Mouse (Mus musculus) adrenal gland, postnatal 36 days (tissue): ENCODE measurements around the gene Plekhm2. TPM values are rescaled to one million over a fixed set of nuclear protein-coding genes. Genes with fewer than 3 reads are reported as not detected.
A peak's percentile ranks its signal among the peaks of the same experiment; 100 is the strongest.

ENCODE experiments used
- DNase-seq, 2 experiments: peaks; one replicate each; pipeline ENCODE4 v3.0.0; 2021; ENCODE audit warnings: mixed read lengths in 1 of 2
- total RNA-seq, 2 experiments: library from RNA; stranded (reverse); gene quantifications; 2 replicates each; pipeline ENCODE4 v1.2.3; 2021

Plekhm2 gene
- total RNA-seq, 2 experiments from 2014 or later = 46.0 to 65.8 TPM

GRCm38 (mm10) chr4:141632111-141632873, 32.4 kb downstream of the Plekhm2 start:
- peak; percentile 56 to 70 for DNase-seq

- DNase-seq = no peak
Observed at GRCm38 (mm10) chr4:141631250-141631649, 33.4 kb downstream of the Plekhm2 start.

GRCm38 (mm10) chr4:141630021-141630420, 34.7 kb downstream of the Plekhm2 start:
- DNase-seq = no peak

- DNase-seq = no peak
Observed at GRCm38 (mm10) chr4:141628661-141629060, 36.0 kb downstream of the Plekhm2 start.

- DNase-seq = no peak
Observed at GRCm38 (mm10) chr4:141627502-141627901, 37.2 kb downstream of the Plekhm2 start.

GRCm38 (mm10) chr4:141625774-141626550, 38.7 kb downstream of the Plekhm2 start:
- DNase-seq = no peak

GRCm38 (mm10) chr4:141624983-141625773, 39.5 kb downstream of the Plekhm2 start:
- DNase-seq = peak; percentile 61 to 68

GRCm38 (mm10) chr4:141624134-141624533, 40.6 kb downstream of the Plekhm2 start:
- DNase-seq = no peak

- peak; percentile 89 to 92 for DNase-seq
Observed at GRCm38 (mm10) chr4:141623666-141624065, 41.0 kb downstream of the Plekhm2 start, which contains the start of gene Slc25a34. Gene Slc25a34, minus strand, starts transcription at chr4:141623821.

- no peak for DNase-seq
Observed at GRCm38 (mm10) chr4:141623037-141623436, 41.7 kb downstream of the Plekhm2 start.

- DNase-seq = no peak
Observed at GRCm38 (mm10) chr4:141622580-141622979, 42.1 kb downstream of the Plekhm2 start.

- no peak for DNase-seq
Observed at GRCm38 (mm10) chr4:141622091-141622490, 42.6 kb downstream of the Plekhm2 start.

- no peak for DNase-seq
Observed at GRCm38 (mm10) chr4:141621297-141621696, 43.4 kb downstream of the Plekhm2 start.

- no peak for DNase-seq
Observed at GRCm38 (mm10) chr4:141619299-141619883, 45.3 kb downstream of the Plekhm2 start.

- peak; percentile 76 to 81 for DNase-seq
Observed at GRCm38 (mm10) chr4:141618565-141619243, 46.0 kb downstream of the Plekhm2 start, which contains the start of gene Tmem82. Gene Tmem82, minus strand, starts transcription at chr4:141618633.

GRCm38 (mm10) chr4:141617863-141618564, 46.7 kb downstream of the Plekhm2 start:
- DNase-seq = peak in 1 of 2 experiments; percentile 61

GRCm38 (mm10) chr4:141617299-141617698, 47.4 kb downstream of the Plekhm2 start:
- DNase-seq = peak; percentile 78 to 87

GRCm38 (mm10) chr4:141616811-141617210, 47.9 kb downstream of the Plekhm2 start:
- no peak for DNase-seq

GRCm38 (mm10) chr4:141614946-141615345, 49.8 kb downstream of the Plekhm2 start:
- DNase-seq = no peak

GRCm38 (mm10) chr4:141609538-141609937, 55.2 kb downstream of the Plekhm2 start:
- DNase-seq = peak in 1 of 2 experiments; percentile 55
